Mouse (Mus musculus): ENCODE data around the gene Capn15.

- no peak for TF ChIP-seq CTCF (IDR thresholded peaks at IDR 0.05; ENCODE audit: low read depth, low read length)
- TF ChIP-seq POLR2A (IDR thresholded peaks at IDR 0.05; ENCODE audit: borderline replicate concordance, low read depth, low read length), result no peak
These were observed 2.7 kb downstream of the Capn15 start for GRCm38 (mm10) chr17:25982913-25983312.
